Mouse (Mus musculus) neural tube, embryonic 12.5 days (tissue): Measurements from ENCODE around the gene Baiap2. TPM values are rescaled to one million over a fixed set of nuclear protein-coding genes. Genes with fewer than 3 reads are reported as not detected.

Source experiments
- ATAC-seq: fragments of 200-750 bp; cut with Nextera tagmentation; 2 replicates; pipeline ENCODE4 v1.8.0; 2017; ENCODE audit warnings: low read depth, mild to moderate bottlenecking, moderate TSS enrichment, moderate library complexity; ENCODE audit not compliant: low FRiP score
- H3K27ac ChIP-seq: fragments of 300-500 bp; sonication (generic); 2 replicates; pipeline ENCODE4 v1.5.1; 2016
- H3K27me3 ChIP-seq: fragments of 300-500 bp; sonication (generic); replicated peaks from 2 replicates; pipeline ENCODE4 v1.6.1; 2016; ENCODE audit warnings: mild to moderate bottlenecking
- H3K36me3 ChIP-seq: fragments of 300-500 bp; sonication (generic); 2 replicates; pipeline ENCODE4 v1.6.1; 2016; ENCODE audit warnings: mild to moderate bottlenecking
- H3K4me1 ChIP-seq: fragments of 300-500 bp; sonication (generic); 2 replicates; pipeline ENCODE4 v1.6.1; 2016
- H3K4me2 ChIP-seq: fragments of 300-500 bp; sonication (generic); replicated peaks from 2 replicates; pipeline ENCODE4 v1.6.1; 2016; ENCODE audit warnings: mild to moderate bottlenecking
- H3K4me3 ChIP-seq: fragments of 300-500 bp; sonication (generic); 2 replicates; pipeline ENCODE4 v1.5.1; 2016
- H3K9ac ChIP-seq: fragments of 300-500 bp; sonication (generic); 2 replicates; pipeline ENCODE4 v1.6.1; 2016; ENCODE audit warnings: mild to moderate bottlenecking
- H3K9me3 ChIP-seq: fragments of 300-500 bp; sonication (generic); 2 replicates; pipeline ENCODE4 v1.6.1; 2016; ENCODE audit warnings: mild to moderate bottlenecking
- WGBS: fragments of 180-500 bp; shearing (Covaris S2); methylation state at CpG from one replicate; pipeline ENCODE4 v1.1.7; 2016; 5-methylcytosine and 5-hydroxymethylcytosine counted together
- polyA plus RNA-seq: library from polyadenylated mRNA; unstranded; fragments of >200 nt; fragmentation: Nextera tagmentation; extraction: Ambion mirVana; gene quantifications from 2 replicates; pipeline ENCODE4 v1.2.1, GENCODE M21; 2016

Gene Baiap2
- polyA plus RNA-seq, 1 experiment from 2014 or later: 11.8 TPM

DNA sequence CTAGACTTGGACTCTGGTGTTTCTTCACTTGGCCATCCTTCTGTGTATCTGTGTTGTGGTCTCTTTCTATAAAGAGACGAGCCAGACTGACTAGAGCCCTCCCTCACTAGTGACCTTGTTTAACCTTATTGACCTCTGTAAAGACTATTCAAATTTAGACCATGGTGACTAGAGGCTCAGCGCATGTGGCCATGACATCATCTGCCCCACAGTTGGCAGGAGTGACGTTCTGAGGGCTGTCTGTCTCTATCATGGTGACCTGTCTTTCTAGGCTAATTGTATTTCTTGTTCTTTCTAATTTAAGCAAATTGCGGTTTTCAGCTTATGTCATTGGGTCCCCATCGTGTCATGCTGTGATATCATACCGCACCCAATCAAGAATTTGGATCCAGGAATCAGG lies 8.8 kb downstream of the Baiap2 start:
- H3K9ac ChIP-seq: no peak overlapping the region
- H3K4me2 ChIP-seq: no peak overlapping the region
- H3K4me3 ChIP-seq: no peak overlapping the region
- peaks cover 6% of the 10 kb centered on the region; the same call in 1 of the 2 replicates for H3K4me1 ChIP-seq
- no peaks in the 10 kb centered on the region for H3K36me3 ChIP-seq
- H3K27ac ChIP-seq: no peak overlapping the region
- H3K9me3 ChIP-seq: no peaks in the 10 kb centered on the region
- no peaks in the 10 kb centered on the region for H3K27me3 ChIP-seq
- no peak for ATAC-seq
- 91% methylated on average over 6 of the region's 6 CpGs for WGBS

DNA sequence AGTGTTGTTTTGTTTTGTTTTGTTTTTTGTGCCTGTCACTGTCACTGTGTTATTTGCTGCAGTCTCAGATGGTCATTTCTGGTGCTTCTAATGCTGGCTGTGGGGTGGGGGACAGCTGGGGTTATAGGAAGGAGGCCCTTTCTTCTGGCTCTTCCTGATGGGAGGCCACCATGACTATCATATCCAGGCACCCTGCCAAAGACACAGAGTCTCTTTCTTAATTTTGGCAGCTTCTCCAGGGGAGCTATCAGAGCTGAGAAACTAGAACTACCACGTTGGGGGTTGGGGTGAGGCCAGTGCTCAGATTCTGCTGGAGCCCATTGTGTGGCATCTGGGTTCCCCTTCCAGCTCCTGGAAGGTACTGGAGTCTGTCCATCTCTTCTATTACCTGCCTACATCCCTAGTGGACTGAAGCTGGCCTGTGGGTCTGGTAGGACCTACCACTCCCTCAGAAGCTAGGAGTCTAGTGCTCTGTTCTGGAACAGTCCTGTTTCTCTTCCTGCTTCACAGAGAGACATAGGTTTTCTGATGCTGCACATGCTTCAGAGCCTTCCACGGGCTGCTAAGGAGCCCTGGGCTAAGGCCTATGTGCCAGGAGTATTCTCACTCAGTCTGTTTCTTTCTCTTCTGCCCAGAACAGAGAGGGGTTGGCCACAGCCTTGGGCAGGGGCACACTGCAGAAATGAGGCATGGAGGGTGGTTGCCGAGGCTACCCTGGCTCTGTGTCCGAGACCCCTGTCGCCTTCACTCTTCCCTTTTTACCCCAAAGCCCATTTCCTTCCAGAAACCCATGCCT lies 10.1 kb downstream of the Baiap2 start:
- WGBS: 75% methylated on average over 5 of the region's 5 CpGs
- H3K9ac ChIP-seq: no peak overlapping the region
- H3K9me3 ChIP-seq: no peaks in the 10 kb centered on the region
- peaks cover 6% of the 10 kb centered on the region; the same call in 1 of the 2 replicates for H3K4me1 ChIP-seq
- no peak for ATAC-seq
- no peaks in the 10 kb centered on the region for H3K36me3 ChIP-seq
- H3K4me2 ChIP-seq: no peak overlapping the region
- no peaks in the 10 kb centered on the region for H3K27me3 ChIP-seq
- no peak overlapping the region for H3K27ac ChIP-seq
- no peak overlapping the region for H3K4me3 ChIP-seq

DNA sequence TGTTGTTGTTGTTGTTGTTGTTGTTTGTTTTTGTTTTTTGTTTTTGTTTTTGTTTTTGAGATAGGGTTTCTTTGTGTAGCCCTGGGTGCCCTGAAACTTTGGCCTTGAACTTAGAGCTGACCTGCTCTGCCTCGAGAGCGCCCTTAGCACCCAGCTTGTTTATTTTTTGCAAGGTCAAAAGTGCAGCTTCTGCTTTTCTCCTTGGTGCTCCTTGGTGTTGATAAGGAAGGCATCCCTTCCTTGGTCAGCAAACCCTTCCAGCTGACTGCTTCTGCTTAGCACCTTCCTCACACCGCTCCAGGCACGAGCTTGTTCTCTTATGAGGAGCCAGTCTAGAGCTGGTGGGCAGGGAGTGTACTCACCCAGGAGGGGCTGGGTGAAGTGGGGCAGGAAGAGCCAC lies 11.7 kb downstream of the Baiap2 start:
- no peak overlapping the region for H3K4me2 ChIP-seq
- ATAC-seq: no peak
- no peaks in the 10 kb centered on the region for H3K36me3 ChIP-seq
- H3K9ac ChIP-seq: no peak overlapping the region
- H3K27ac ChIP-seq: no peak overlapping the region
- H3K4me1 ChIP-seq: no peaks in the 10 kb centered on the region; the same call in 1 of the 2 replicates
- no peaks in the 10 kb centered on the region for H3K9me3 ChIP-seq
- no peaks in the 10 kb centered on the region for H3K27me3 ChIP-seq
- 76% methylated on average over 4 of the region's 4 CpGs for WGBS
- no peak overlapping the region for H3K4me3 ChIP-seq

DNA sequence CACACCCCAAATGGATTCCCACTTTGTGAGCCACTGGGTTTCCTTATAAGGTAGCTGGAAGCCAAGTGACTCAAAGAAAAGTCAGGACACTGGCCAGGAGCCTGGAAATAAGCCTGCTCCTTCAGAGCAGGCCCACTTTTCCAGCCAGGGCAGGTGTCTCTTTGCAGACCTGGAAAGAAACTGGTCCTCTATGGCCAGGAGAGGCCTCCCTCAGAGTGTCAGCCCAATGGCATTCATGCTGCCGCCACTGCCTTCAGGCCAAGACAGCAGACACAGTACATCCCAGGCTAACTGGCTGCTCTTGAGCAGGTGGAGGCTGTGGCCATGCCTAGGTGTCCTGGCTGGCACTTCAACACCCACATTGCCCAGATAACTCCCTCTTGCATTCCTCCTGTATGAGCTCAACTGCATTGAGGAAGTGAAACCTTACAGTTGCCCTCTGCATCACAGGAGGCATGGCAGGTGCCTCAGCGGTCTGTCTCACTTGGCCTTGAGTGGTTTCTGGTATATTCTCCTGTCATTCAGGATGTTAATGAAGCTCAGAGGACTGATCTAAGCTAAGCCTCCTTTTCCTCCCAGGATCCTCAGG lies 12.3 kb downstream of the Baiap2 start:
- 81% methylated on average over 2 of the region's 2 CpGs for WGBS
- Histone ChIP-seq H3K4me3 (no peak overlapping the region), H3K27me3 (no peaks in the 10 kb centered on the region), H3K4me1 (no peaks in the 10 kb centered on the region; the same call in 1 of the 2 replicates), H3K9me3 (no peaks in the 10 kb centered on the region), H3K9ac (no peak overlapping the region), H3K36me3 (no peaks in the 10 kb centered on the region), H3K4me2 (no peak overlapping the region), H3K27ac (no peak overlapping the region)
- no peak for ATAC-seq

DNA sequence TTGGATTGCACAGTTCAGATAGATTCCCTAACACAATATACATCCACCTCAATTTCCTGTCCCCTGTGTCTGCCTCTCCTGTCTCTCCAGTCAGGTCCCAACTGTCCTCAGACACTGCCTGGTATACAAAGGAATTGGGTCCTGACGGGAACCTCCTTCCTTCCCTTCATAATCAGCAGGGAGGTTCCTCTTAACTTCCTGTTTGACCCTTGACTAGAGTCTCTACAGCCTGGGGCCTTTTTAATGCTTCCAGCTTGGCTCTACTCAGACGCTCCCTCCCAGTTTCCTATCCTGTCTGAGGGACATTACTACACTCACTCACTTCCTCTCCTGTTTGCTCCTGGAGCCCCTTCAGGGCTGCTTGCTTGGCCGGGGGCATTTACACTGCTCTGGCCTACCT lies 12.9 kb downstream of the Baiap2 start:
- WGBS: 70% methylated on average over 3 of the region's 3 CpGs
- no peak overlapping the region for H3K27ac ChIP-seq
- no peak overlapping the region for H3K9ac ChIP-seq

DNA sequence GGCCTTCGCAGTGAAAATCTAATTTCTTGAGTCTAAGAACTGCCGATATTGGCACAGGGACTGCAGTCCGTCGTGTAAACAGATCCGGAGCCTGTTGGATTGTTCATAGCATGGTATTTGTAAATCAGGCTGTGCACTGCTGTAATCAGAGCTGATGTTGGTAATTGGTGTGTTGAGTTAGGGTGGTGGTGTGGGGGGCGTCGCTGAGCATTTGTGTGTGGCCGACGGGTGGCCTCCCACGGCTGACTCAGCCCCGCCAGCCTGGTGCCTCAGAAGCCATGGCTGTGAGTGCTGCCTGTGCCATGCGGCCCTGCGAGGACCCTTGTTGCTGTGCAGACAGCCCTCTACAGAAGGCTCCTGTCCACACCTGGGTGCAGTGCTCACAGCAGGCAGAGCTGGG lies 14.0 kb downstream of the Baiap2 start:
- Histone ChIP-seq H3K4me2 (no peak overlapping the region), H3K4me1 (no peaks in the 10 kb centered on the region; the same call in 1 of the 2 replicates), H3K9ac (no peak overlapping the region), H3K27ac (no peak overlapping the region), H3K27me3 (no peaks in the 10 kb centered on the region), H3K4me3 (no peak overlapping the region), H3K9me3 (no peaks in the 10 kb centered on the region), H3K36me3 (no peaks in the 10 kb centered on the region)
- 83% methylated on average over 13 of the region's 13 CpGs for WGBS
- no peak for ATAC-seq

More for the DNA sequence above, 12.9 kb downstream of the Baiap2 start:
- no peaks in the 10 kb centered on the region for H3K9me3 ChIP-seq
- H3K4me1 ChIP-seq: no peaks in the 10 kb centered on the region; the same call in 1 of the 2 replicates
- H3K4me3 ChIP-seq: no peak overlapping the region
- ATAC-seq: no peak
- H3K4me2 ChIP-seq: no peak overlapping the region
- no peaks in the 10 kb centered on the region for H3K36me3 ChIP-seq
- H3K27me3 ChIP-seq: no peaks in the 10 kb centered on the region

DNA sequence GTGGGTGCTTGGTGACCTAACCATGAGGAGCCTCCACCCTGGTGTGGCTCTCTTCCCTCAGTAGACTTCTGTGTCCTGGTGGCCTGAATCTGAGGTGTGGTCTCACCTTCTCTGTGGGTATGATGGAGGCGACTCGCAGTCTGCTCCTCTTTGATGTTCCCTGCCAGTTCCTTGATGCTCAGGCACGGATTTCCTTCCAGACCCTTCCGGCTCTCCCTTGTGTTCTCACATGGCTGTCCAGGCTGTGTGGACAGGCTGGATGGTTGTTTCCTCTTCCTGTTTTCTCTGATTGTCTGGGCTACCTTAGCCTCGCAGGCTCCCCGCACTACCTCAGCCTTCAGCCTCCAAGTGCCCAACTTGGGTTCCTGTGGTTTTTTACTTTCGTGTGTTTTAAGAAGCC lies 16.3 kb downstream of the Baiap2 start:
- whole genome bisulfite sequencing: 84% methylated on average over 7 of the region's 7 CpGs
- ATAC-seq: no peak
- Histone ChIP-seq H3K4me3 (no peak overlapping the region), H3K4me2 (no peak overlapping the region), H3K9ac (no peak overlapping the region), H3K27me3 (no peaks in the 10 kb centered on the region), H3K27ac (no peak overlapping the region), H3K4me1 (no peaks in the 10 kb centered on the region), H3K36me3 (no peaks in the 10 kb centered on the region), H3K9me3 (no peaks in the 10 kb centered on the region)

DNA sequence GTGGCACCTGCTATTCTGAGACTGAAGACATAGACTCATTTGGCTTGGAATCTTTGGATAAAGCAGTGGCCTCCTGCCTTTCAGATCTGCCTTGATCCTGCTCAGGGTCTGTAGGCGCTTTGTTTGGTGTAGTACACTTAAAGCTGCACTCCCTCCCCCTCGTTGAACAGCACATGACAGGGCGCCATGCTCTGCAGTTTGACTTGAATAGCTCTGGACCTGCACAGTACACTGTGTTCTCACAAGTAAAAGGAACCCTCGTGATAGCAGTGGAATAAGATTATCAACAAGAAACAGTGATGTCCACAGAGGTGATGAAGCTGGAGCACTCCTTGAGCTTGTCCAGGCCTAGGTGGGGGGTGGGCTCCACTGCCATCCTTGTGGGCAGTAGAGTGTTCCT lies 17.2 kb downstream of the Baiap2 start:
- H3K9me3 ChIP-seq: no peaks in the 10 kb centered on the region
- 0 out of 2 replicates have a peak, but pooled peaks cover 2% of the 10 kb centered on the region for H3K4me1 ChIP-seq
- ATAC-seq: no peak
- H3K4me2 ChIP-seq: no peak overlapping the region
- no peak overlapping the region for H3K4me3 ChIP-seq
- no peak overlapping the region for H3K9ac ChIP-seq
- H3K27ac ChIP-seq: no peak overlapping the region
- H3K36me3 ChIP-seq: no peaks in the 10 kb centered on the region
- WGBS: 74% methylated on average over 4 of the region's 4 CpGs
- no peaks in the 10 kb centered on the region for H3K27me3 ChIP-seq

DNA sequence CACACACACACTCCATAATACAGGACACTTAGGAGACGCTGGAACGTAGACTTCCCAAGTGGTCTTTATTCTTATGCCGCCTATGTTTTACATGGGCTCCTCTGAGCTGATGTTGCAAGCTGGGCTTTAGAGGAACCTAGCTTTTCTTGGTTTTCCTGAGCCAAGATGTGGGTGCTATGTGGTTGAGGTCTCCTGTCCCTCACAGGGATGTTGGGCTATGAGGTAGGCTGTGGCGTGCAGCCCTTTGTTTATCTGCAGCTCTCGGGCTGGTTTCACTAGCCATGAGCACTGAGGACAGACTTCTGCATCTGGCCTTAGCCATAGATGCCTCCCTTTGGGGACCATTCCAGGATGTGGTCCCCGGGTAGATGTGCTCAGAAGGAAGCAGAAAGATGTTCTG lies 18.1 kb downstream of the Baiap2 start:
- Histone ChIP-seq H3K4me1 (0 out of 2 replicates have a peak, but pooled peaks cover 5% of the 10 kb centered on the region), H3K36me3 (no peaks in the 10 kb centered on the region), H3K27me3 (no peaks in the 10 kb centered on the region), H3K27ac (no peak overlapping the region), H3K9ac (no peak overlapping the region), H3K4me2 (no peak overlapping the region), H3K9me3 (no peaks in the 10 kb centered on the region), H3K4me3 (no peak overlapping the region)
- ATAC-seq: no peak
- 93% methylated on average over 6 of the region's 6 CpGs for whole genome bisulfite sequencing

DNA sequence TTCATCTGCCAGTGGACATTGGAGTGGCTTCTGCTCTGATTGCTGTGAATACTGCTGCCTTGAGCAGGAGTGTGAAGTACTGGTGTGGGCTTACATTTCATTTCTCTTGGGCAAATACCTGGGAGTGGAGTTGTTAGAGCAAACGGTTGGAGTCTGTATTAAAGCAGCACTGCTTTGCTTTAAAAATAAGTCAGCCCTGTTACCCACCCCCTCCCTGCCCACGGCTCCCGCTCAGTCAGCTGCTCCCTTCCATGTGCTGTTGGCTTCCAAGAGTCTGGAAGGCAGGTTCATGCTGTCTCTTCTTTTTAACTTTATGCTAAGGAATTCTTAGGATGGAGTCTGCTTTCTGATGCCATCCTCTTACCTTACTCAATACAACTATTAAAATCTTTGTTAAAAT lies 18.9 kb downstream of the Baiap2 start:
- H3K27ac ChIP-seq: no peak overlapping the region
- 0 out of 2 replicates have a peak, but pooled peaks cover 5% of the 10 kb centered on the region for H3K4me1 ChIP-seq
- no peaks in the 10 kb centered on the region for H3K27me3 ChIP-seq
- ATAC-seq: no peak
- no peak overlapping the region for H3K4me3 ChIP-seq
- no peaks in the 10 kb centered on the region for H3K36me3 ChIP-seq
- no peak overlapping the region for H3K4me2 ChIP-seq
- H3K9ac ChIP-seq: no peak overlapping the region
- 84% methylated on average over 3 of the region's 3 CpGs for WGBS
- H3K9me3 ChIP-seq: no peaks in the 10 kb centered on the region

DNA sequence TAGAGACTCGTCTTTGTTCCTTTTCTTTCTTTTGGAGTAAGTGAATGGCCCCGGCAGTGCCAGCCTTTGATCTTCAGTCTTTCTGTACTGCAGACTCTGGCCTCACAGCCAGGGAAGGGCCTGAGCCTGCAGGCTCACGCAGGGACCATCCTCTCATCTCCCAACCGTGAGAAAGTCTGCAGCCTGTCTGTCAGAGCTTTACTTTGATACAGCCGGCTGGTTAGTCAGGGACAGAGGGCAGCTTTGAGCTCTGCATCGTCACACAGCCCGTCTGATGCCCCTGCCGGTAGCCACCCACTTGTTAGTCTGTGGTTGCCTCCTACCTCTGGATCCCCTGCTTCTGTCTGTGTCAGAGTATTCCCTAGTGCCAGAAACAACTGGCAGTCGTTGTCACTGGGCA lies 22.5 kb downstream of the Baiap2 start:
- no peak for ATAC-seq
- H3K9ac ChIP-seq: no peak overlapping the region

DNA sequence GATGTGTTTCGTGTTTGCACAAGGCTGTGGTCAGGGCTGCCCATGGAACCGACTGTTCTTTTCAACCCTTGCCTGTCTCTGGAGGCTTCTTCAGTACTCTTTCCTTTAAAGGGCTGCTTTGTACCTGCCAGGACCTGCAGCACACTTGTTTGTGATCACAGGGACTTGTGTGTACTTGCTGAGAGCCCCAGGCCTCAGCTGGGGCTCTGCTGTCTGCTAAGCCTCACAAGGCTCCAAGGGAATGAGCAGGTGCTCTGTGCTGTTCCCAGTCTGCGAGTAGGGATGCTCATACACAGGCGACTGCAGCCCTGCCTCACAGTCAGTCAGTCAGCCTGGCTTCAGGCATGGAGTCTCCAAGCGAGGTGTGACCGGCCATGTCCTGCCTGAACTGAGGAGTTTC lies 23.7 kb downstream of the Baiap2 start:
- Histone ChIP-seq H3K27me3 (no peaks in the 10 kb centered on the region), H3K36me3 (no peaks in the 10 kb centered on the region), H3K9me3 (no peaks in the 10 kb centered on the region), H3K4me1 (peaks cover 28% of the 10 kb centered on the region), H3K9ac (no peak overlapping the region), H3K4me2 (no peak overlapping the region), H3K27ac (no peak overlapping the region), H3K4me3 (no peak overlapping the region)
- WGBS: 87% methylated on average over 6 of the region's 6 CpGs
- ATAC-seq: no peak

More for the DNA sequence above, 22.5 kb downstream of the Baiap2 start:
- 8% methylated on average over 9 of the region's 9 CpGs for WGBS
- H3K9me3 ChIP-seq: no peaks in the 10 kb centered on the region
- no peaks in the 10 kb centered on the region for H3K27me3 ChIP-seq
- H3K4me2 ChIP-seq: no peak overlapping the region
- H3K36me3 ChIP-seq: no peaks in the 10 kb centered on the region
- H3K4me1 ChIP-seq: peaks cover 15% of the 10 kb centered on the region
- H3K27ac ChIP-seq: no peak overlapping the region
- H3K4me3 ChIP-seq: no peak overlapping the region

DNA sequence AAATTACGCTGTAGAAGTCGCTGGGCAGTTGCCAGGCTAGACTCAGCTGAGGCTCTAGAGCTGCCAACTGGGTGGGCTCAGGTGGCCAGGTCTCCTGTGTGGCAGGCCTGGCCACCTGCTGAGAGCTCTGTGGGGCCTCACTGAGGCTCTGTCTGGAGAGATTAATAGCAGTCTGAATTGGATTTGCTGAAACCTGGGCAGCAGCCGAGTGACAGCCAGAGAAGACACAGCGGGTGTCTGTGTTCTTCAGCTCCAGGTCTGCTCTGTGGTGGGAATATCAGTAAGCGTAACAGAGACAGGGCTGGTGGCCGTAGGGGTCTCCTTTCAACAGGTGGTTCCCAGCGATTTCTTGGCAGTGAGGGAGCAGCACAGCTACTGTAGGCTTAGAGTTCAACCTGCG lies 24.8 kb downstream of the Baiap2 start:
- WGBS: 79% methylated on average over 8 of the region's 8 CpGs
- H3K27me3 ChIP-seq: no peaks in the 10 kb centered on the region
- H3K4me2 ChIP-seq: no peak overlapping the region
- ATAC-seq: no peak
- H3K4me3 ChIP-seq: no peak overlapping the region
- no peaks in the 10 kb centered on the region for H3K36me3 ChIP-seq
- peaks cover 29% of the 10 kb centered on the region for H3K4me1 ChIP-seq
- no peaks in the 10 kb centered on the region for H3K9me3 ChIP-seq
- no peak overlapping the region for H3K27ac ChIP-seq
- H3K9ac ChIP-seq: no peak overlapping the region
